Mouse (Mus musculus): ENCODE results near the gene Ints6.

- TF ChIP-seq GATA1 (IDR thresholded peaks at IDR 0.05; ENCODE audit: borderline replicate concordance, low read length) (no peak), FLI1 (IDR thresholded peaks at IDR 0.05; ENCODE audit: low read length) (no peak)
These were observed 98.6 kb downstream of the Ints6 start for GRCm38 (mm10) chr14:62662381-62662780.

All from megakaryocyte, embryonic 14.5 days (primary cell).